Mouse (Mus musculus): Measurements from ENCODE around the gene Olfr1131. TPM values are rescaled to one million over a fixed set of nuclear protein-coding genes. Genes with fewer than 3 reads are reported as not detected.
"Not testable (repeated sequence)": the region's sequence is repeated elsewhere in the genome, so short reads cannot be mapped to it uniquely, and the experiment has no call there.

The Olfr1131 gene
- polyA plus RNA-seq (2014; fragmentation: Nextera tagmentation; extraction: Ambion mirVana): not detected in 2 replicates

- Histone ChIP-seq H3K9ac (ENCODE audit: low read length) (no peak within 1 kb of the TSS), H3K36me3 (ENCODE audit: control insufficient read depth, insufficient read depth, low read length) (no peaks in the 10 kb centered on the region), H3K4me1 (ENCODE audit: control insufficient read depth, insufficient read depth, low read length) (no peaks in the 10 kb centered on the region), H3K9me3 (replicated peaks; ENCODE audit: control insufficient read depth, low read length) (no peaks in the 10 kb centered on the region), H3K4me3 (ENCODE audit: low read depth, low read length) (no peak within 1 kb of the TSS), H3K27me3 (replicated peaks; ENCODE audit: control insufficient read depth, insufficient read depth, low read length) (no peaks in the 10 kb centered on the region), H3K27ac (ENCODE audit: low read depth, low read length) (no peak within 1 kb of the TSS), H3K4me2 (ENCODE audit: low read length) (no peak within 1 kb of the TSS)
- 80% methylated on average over 3 of the region's 3 CpGs for WGBS
- ATAC-seq (no peak), DNase-seq (ENCODE audit: low spot score) (no peak)
Observed at GRCm38 (mm10) chr2:87626804-87627203, at the start of gene Olfr1131. Gene Olfr1131 (plus strand): TSS chr2:87627104.

- not testable (repeated sequence) for DNase-seq (ENCODE audit: low spot score); H3K27me3 ChIP-seq (replicated peaks; ENCODE audit: control insufficient read depth, insufficient read depth, low read length); H3K27ac ChIP-seq (ENCODE audit: low read depth, low read length); H3K4me3 ChIP-seq (ENCODE audit: low read depth, low read length); H3K4me1 ChIP-seq (ENCODE audit: control insufficient read depth, insufficient read depth, low read length); H3K36me3 ChIP-seq (ENCODE audit: control insufficient read depth, insufficient read depth, low read length); H3K9me3 ChIP-seq (replicated peaks; ENCODE audit: control insufficient read depth, low read length); H3K9ac ChIP-seq (ENCODE audit: low read length); ATAC-seq; H3K4me2 ChIP-seq (ENCODE audit: low read length)
Observed at GRCm38 (mm10) chr2:87605912-87606311, 21.0 kb upstream of the Olfr1131 start, which contains the start of gene Olfr1130. Gene Olfr1130 (plus strand): TSS chr2:87606212.

DNA sequence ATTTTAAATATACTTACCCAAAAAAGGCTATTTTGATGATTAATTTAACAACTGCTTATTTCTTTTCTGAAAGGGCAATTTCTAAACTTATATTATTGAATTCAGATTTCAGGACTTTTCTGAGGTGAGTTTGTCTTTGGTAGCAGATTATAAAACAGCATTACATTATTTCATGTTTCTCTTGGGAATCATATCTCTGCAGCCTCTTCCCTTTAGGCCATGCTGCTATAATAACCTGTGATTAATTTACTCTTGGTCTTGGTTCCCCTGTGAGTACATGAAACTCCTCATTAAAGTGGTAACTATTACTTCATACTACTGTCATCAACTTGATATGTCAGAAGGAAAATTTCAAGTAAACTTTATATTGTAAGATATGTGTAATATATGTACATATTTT, 10.5 kb downstream of the Olfr1131 start, which contains the start of gene Olfr1132:
TSS of gene Olfr1132 (minus strand) at position 101 of the 400 bp plus-strand sequence.
- H3K27ac ChIP-seq (ENCODE audit: low read depth, low read length): no peak within 1 kb of the TSS
- no peak for ATAC-seq
- H3K4me3 ChIP-seq (ENCODE audit: low read depth, low read length): no peak within 1 kb of the TSS

GRCm38 (mm10) chr2:87642441-87642840, 15.5 kb downstream of the Olfr1131 start:
- Histone ChIP-seq H3K4me2 (ENCODE audit: low read length) (no peak overlapping the region), H3K36me3 (ENCODE audit: control insufficient read depth, insufficient read depth, low read length) (no peaks in the 10 kb centered on the region), H3K9ac (ENCODE audit: low read length) (no peak overlapping the region), H3K27me3 (replicated peaks; ENCODE audit: control insufficient read depth, insufficient read depth, low read length) (no peaks in the 10 kb centered on the region), H3K27ac (ENCODE audit: low read depth, low read length) (no peak overlapping the region), H3K4me1 (ENCODE audit: control insufficient read depth, insufficient read depth, low read length) (no peaks in the 10 kb centered on the region), H3K9me3 (replicated peaks; ENCODE audit: control insufficient read depth, low read length) (no peaks in the 10 kb centered on the region), H3K4me3 (ENCODE audit: low read depth, low read length) (no peak overlapping the region)
- no peak for DNase-seq (ENCODE audit: low spot score)
- ATAC-seq: no peak

More for the DNA sequence above, 10.5 kb downstream of the Olfr1131 start, which contains the start of gene Olfr1132:
- no peak within 1 kb of the TSS for H3K4me2 ChIP-seq (ENCODE audit: low read length)
- H3K9ac ChIP-seq (ENCODE audit: low read length): no peak within 1 kb of the TSS
- no peaks in the 10 kb centered on the region for H3K36me3 ChIP-seq (ENCODE audit: control insufficient read depth, insufficient read depth, low read length)
- H3K27me3 ChIP-seq (replicated peaks; ENCODE audit: control insufficient read depth, insufficient read depth, low read length): no peaks in the 10 kb centered on the region
- DNase-seq (ENCODE audit: low spot score): no peak
- no peaks in the 10 kb centered on the region for H3K4me1 ChIP-seq (ENCODE audit: control insufficient read depth, insufficient read depth, low read length)
- no peaks in the 10 kb centered on the region for H3K9me3 ChIP-seq (replicated peaks; ENCODE audit: control insufficient read depth, low read length)

DNA sequence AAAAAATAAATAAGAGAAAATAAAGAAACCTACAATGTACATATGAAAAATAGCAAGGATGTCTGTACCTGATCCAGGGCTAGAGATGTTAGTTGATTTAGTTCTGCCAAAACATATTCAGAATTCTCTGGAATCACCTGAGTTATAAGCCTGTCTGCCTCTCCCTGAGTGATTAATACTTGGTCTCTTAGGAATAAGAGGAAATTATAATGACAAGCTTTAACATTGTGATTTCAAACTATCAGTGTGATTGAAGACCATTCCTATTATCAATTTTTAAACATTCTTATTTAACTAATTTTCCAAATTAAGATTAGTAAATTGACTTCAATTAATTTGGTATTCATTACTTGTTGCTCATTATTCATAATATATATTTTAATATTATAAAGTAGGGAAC, 20.4 kb downstream of the Olfr1131 start, which contains the start of gene Olfr1133:
TSS of gene Olfr1133 (minus strand) at position 101 of the 400 bp plus-strand sequence.
- ATAC-seq (no peak), DNase-seq (ENCODE audit: low spot score) (no peak)
- Histone ChIP-seq H3K27ac (ENCODE audit: low read depth, low read length) (no peak within 1 kb of the TSS), H3K9me3 (replicated peaks; ENCODE audit: control insufficient read depth, low read length) (no peaks in the 10 kb centered on the region), H3K9ac (ENCODE audit: low read length) (no peak within 1 kb of the TSS), H3K27me3 (replicated peaks; ENCODE audit: control insufficient read depth, insufficient read depth, low read length) (no peaks in the 10 kb centered on the region), H3K4me2 (ENCODE audit: low read length) (no peak within 1 kb of the TSS), H3K4me3 (ENCODE audit: low read depth, low read length) (no peak within 1 kb of the TSS), H3K36me3 (ENCODE audit: control insufficient read depth, insufficient read depth, low read length) (no peaks in the 10 kb centered on the region), H3K4me1 (ENCODE audit: control insufficient read depth, insufficient read depth, low read length) (no peaks in the 10 kb centered on the region)

DNA sequence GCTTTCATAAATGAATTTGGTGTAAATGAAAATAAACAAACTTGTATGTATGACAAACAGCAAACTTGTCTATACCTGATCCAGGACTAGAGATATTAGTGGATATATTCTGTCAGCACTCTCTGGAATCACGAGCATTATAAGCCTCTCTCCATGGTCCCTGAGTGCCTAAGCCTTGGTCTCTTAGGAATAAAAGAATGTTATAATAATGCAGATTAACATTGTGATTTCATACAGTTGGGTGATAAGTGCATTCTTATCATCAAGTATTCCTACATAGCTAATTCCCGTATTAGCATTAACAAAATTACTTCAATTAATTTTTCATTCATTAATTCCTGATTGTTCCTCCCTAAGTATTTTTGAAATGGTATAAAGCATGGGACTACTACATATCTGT, 31.5 kb downstream of the Olfr1131 start, which contains the start of gene Olfr1134:
TSS of gene Olfr1134 (minus strand) at position 101 of the 400 bp plus-strand sequence.
- H3K27me3 ChIP-seq (replicated peaks; ENCODE audit: control insufficient read depth, insufficient read depth, low read length): no peaks in the 10 kb centered on the region
- no peaks in the 10 kb centered on the region for H3K4me1 ChIP-seq (ENCODE audit: control insufficient read depth, insufficient read depth, low read length)
- no peak within 1 kb of the TSS for H3K4me2 ChIP-seq (ENCODE audit: low read length)
- WGBS: 87% methylated on average over 2 of the region's 2 CpGs
- no peak within 1 kb of the TSS for H3K4me3 ChIP-seq (ENCODE audit: low read depth, low read length)
- H3K27ac ChIP-seq (ENCODE audit: low read depth, low read length): no peak within 1 kb of the TSS
- no peaks in the 10 kb centered on the region for H3K36me3 ChIP-seq (ENCODE audit: control insufficient read depth, insufficient read depth, low read length)
- H3K9ac ChIP-seq (ENCODE audit: low read length): no peak within 1 kb of the TSS
- DNase-seq (ENCODE audit: low spot score) (no peak), ATAC-seq (no peak)
- H3K9me3 ChIP-seq (replicated peaks; ENCODE audit: control insufficient read depth, low read length): no peaks in the 10 kb centered on the region

- WGBS: 13% methylated on average over 1 of the region's 1 CpGs
- DNase-seq (ENCODE audit: low spot score) (no peak), ATAC-seq (no peak)
Observed at GRCm38 (mm10) chr2:87673564-87673963, 46.7 kb downstream of the Olfr1131 start, which contains the start of gene Olfr1135. Gene Olfr1135 (minus strand): TSS chr2:87673664.

More at GRCm38 (mm10) chr2:87673564-87673963, 46.7 kb downstream of the Olfr1131 start, which contains the start of gene Olfr1135:
- Histone ChIP-seq H3K4me2 (ENCODE audit: low read length) (no peak within 1 kb of the TSS), H3K36me3 (ENCODE audit: control insufficient read depth, insufficient read depth, low read length) (no peaks in the 10 kb centered on the region), H3K9ac (ENCODE audit: low read length) (no peak within 1 kb of the TSS), H3K4me3 (ENCODE audit: low read depth, low read length) (no peak within 1 kb of the TSS), H3K9me3 (replicated peaks; ENCODE audit: control insufficient read depth, low read length) (no peaks in the 10 kb centered on the region), H3K4me1 (ENCODE audit: control insufficient read depth, insufficient read depth, low read length) (no peaks in the 10 kb centered on the region), H3K27me3 (replicated peaks; ENCODE audit: control insufficient read depth, insufficient read depth, low read length) (no peaks in the 10 kb centered on the region), H3K27ac (ENCODE audit: low read depth, low read length) (no peak within 1 kb of the TSS)

Other genes with a start within 250 kb of the Olfr1131 start
- gene Olfr1122, start 241.3 kb upstream of the Olfr1131 start, polyA plus RNA-seq (2014; fragmentation: Nextera tagmentation; extraction: Ambion mirVana): not detected in 2 replicates
- not detected in 2 replicates for gene Olfr1123, start 210.5 kb upstream of the Olfr1131 start, polyA plus RNA-seq (2014; fragmentation: Nextera tagmentation; extraction: Ambion mirVana)
- 0.09 TPM in 1 of 2 replicates, not detected in the other for gene Olfr1124, start 196.8 kb upstream of the Olfr1131 start, polyA plus RNA-seq (2014; fragmentation: Nextera tagmentation; extraction: Ambion mirVana)
- gene Olfr1126, start 173.1 kb upstream of the Olfr1131 start, polyA plus RNA-seq (2014; fragmentation: Nextera tagmentation; extraction: Ambion mirVana): not detected in 2 replicates
- gene Pramel7, start 130.0 kb upstream of the Olfr1131 start, polyA plus RNA-seq (2014; fragmentation: Nextera tagmentation; extraction: Ambion mirVana): not detected in 2 replicates
- not detected in 2 replicates for gene Pramel6, start 120.5 kb upstream of the Olfr1131 start, polyA plus RNA-seq (2014; fragmentation: Nextera tagmentation; extraction: Ambion mirVana)
- gene Olfr153, start 95.3 kb upstream of the Olfr1131 start, polyA plus RNA-seq (2014; fragmentation: Nextera tagmentation; extraction: Ambion mirVana): not detected in 2 replicates
- not detected in 2 replicates for gene Olfr1128, start 81.6 kb upstream of the Olfr1131 start, polyA plus RNA-seq (2014; fragmentation: Nextera tagmentation; extraction: Ambion mirVana)
- gene Olfr1129, start 53.2 kb upstream of the Olfr1131 start, polyA plus RNA-seq (2014; fragmentation: Nextera tagmentation; extraction: Ambion mirVana): not detected in 2 replicates
- gene Olfr1130, start 20.9 kb upstream of the Olfr1131 start, polyA plus RNA-seq (2014; fragmentation: Nextera tagmentation; extraction: Ambion mirVana): not detected in 2 replicates
- not detected in 2 replicates for gene Olfr1132, start 10.4 kb downstream of the Olfr1131 start, polyA plus RNA-seq (2014; fragmentation: Nextera tagmentation; extraction: Ambion mirVana)
- gene Olfr1133, start 20.3 kb downstream of the Olfr1131 start, polyA plus RNA-seq (2014; fragmentation: Nextera tagmentation; extraction: Ambion mirVana): not detected in 2 replicates
- not detected in 2 replicates for gene Olfr1134, start 31.4 kb downstream of the Olfr1131 start, polyA plus RNA-seq (2014; fragmentation: Nextera tagmentation; extraction: Ambion mirVana)
- not detected in 2 replicates for gene Olfr1135, start 46.6 kb downstream of the Olfr1131 start, polyA plus RNA-seq (2014; fragmentation: Nextera tagmentation; extraction: Ambion mirVana)
- gene Olfr1136, start 66.8 kb downstream of the Olfr1131 start, polyA plus RNA-seq (2014; fragmentation: Nextera tagmentation; extraction: Ambion mirVana): not detected in 2 replicates
- not detected in 2 replicates for gene Olfr1137, start 86.1 kb downstream of the Olfr1131 start, polyA plus RNA-seq (2014; fragmentation: Nextera tagmentation; extraction: Ambion mirVana)
- not detected in 2 replicates for gene Olfr1138, start 112.9 kb downstream of the Olfr1131 start, polyA plus RNA-seq (2014; fragmentation: Nextera tagmentation; extraction: Ambion mirVana)
- not detected in 2 replicates for gene Olfr1140, start 116.6 kb downstream of the Olfr1131 start, polyA plus RNA-seq (2014; fragmentation: Nextera tagmentation; extraction: Ambion mirVana)
- gene Olfr1141, start 126.9 kb downstream of the Olfr1131 start, polyA plus RNA-seq (2014; fragmentation: Nextera tagmentation; extraction: Ambion mirVana): not detected in 2 replicates
- not detected in 2 replicates for gene Olfr152, start 152.4 kb downstream of the Olfr1131 start, polyA plus RNA-seq (2014; fragmentation: Nextera tagmentation; extraction: Ambion mirVana)
- gene Olfr1143, start 173.5 kb downstream of the Olfr1131 start, polyA plus RNA-seq (2014; fragmentation: Nextera tagmentation; extraction: Ambion mirVana): not detected in 2 replicates
- not detected in 2 replicates for gene Olfr1145, start 182.7 kb downstream of the Olfr1131 start, polyA plus RNA-seq (2014; fragmentation: Nextera tagmentation; extraction: Ambion mirVana)
- not detected in 2 replicates for gene Olfr1148, start 203.4 kb downstream of the Olfr1131 start, polyA plus RNA-seq (2014; fragmentation: Nextera tagmentation; extraction: Ambion mirVana)
- not detected in 2 replicates for gene Olfr1150-ps1, start 216.9 kb downstream of the Olfr1131 start, polyA plus RNA-seq (2014; fragmentation: Nextera tagmentation; extraction: Ambion mirVana)
- not detected in 2 replicates for gene Olfr1151, start 228.8 kb downstream of the Olfr1131 start, polyA plus RNA-seq (2014; fragmentation: Nextera tagmentation; extraction: Ambion mirVana)
- gene Olfr1152, start 239.4 kb downstream of the Olfr1131 start, polyA plus RNA-seq (2014; fragmentation: Nextera tagmentation; extraction: Ambion mirVana): not detected in 2 replicates